Mouse (Mus musculus): ENCODE results near the gene Srl.

The Srl gene

GRCm38 (mm10) chr16:4472687-4473086, 68.9 kb downstream of the Srl start:
- peak; percentile 21 to 32 for DNase-seq

GRCm38 (mm10) chr16:4469599-4470352, 71.8 kb downstream of the Srl start:
- peak; percentile 16 to 38 for DNase-seq

- peak in 1 of 2 experiments; percentile 13 for DNase-seq
Measured at GRCm38 (mm10) chr16:4464529-4465089, 77.0 kb downstream of the Srl start.

- DNase-seq, result no peak
Measured at GRCm38 (mm10) chr16:4457927-4458326, 83.7 kb downstream of the Srl start.

- no peak for DNase-seq
Measured at GRCm38 (mm10) chr16:4456391-4456790, 85.2 kb downstream of the Srl start.

GRCm38 (mm10) chr16:4455693-4456092, 85.9 kb downstream of the Srl start:
- no peak for DNase-seq

GRCm38 (mm10) chr16:4454563-4454962, 87.1 kb downstream of the Srl start:
- no peak for DNase-seq

- DNase-seq, result no peak
Measured at GRCm38 (mm10) chr16:4449418-4449817, 92.2 kb downstream of the Srl start.

- DNase-seq, result peak; percentile 35 to 60
Measured at GRCm38 (mm10) chr16:4448235-4448634, 93.4 kb downstream of the Srl start.

GRCm38 (mm10) chr16:4446395-4446794, 95.2 kb downstream of the Srl start:
- no peak for DNase-seq

GRCm38 (mm10) chr16:4444378-4444777, 97.2 kb downstream of the Srl start:
- no peak for DNase-seq

- DNase-seq, result peak in 1 of 2 experiments; percentile 39
Measured at GRCm38 (mm10) chr16:4439302-4440066, 102.1 kb downstream of the Srl start.

GRCm38 (mm10) chr16:4436738-4437137, 104.9 kb downstream of the Srl start:
- peak in 1 of 2 experiments; percentile 16 for DNase-seq

- peak in 1 of 2 experiments; percentile 25 for DNase-seq
Measured at GRCm38 (mm10) chr16:4435371-4435770, 106.2 kb downstream of the Srl start.

- DNase-seq, result no peak
Measured at GRCm38 (mm10) chr16:4431841-4432240, 109.8 kb downstream of the Srl start.

- no peak for DNase-seq
Measured at GRCm38 (mm10) chr16:4431013-4431412, 110.6 kb downstream of the Srl start.

GRCm38 (mm10) chr16:4430232-4430631, 111.4 kb downstream of the Srl start:
- no peak for DNase-seq

All from kidney, postnatal 4 days (tissue).